ENCODE assay signal across 13 mouse cellular contexts in the genomic region with DNA sequence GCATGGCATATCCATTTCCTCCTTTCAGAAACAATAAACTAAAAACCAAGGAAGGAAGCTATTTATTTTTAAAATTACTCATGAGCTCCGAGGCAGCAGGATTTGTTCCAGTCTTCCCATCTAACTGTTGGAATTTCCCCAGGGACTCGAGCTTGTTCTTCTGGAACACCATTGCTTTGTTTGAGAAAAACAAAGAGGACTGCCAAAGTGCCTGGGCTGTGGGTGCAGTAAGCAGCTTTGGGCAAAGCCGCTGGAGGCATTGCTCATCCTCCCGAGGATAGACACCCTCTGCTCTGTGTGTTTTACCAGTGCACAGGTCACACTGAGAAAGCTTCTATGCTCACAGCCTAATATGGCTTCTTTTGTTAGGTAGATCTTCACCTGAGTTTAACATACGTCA. TPM values are rescaled to one million over a fixed set of nuclear protein-coding genes. Genes with fewer than 3 reads are reported as not detected.
DNase-seq lines count a peak whose midpoint lies in the region; ATAC-seq and TF ChIP-seq lines count a peak whose summit lies in the region.
"Had no signal": no experiment of that assay in that cellular context is flagged by ENCODE, and none has a peak within 500 bp of the region (broad histone marks: within the 10 kb centered on the region; RNA-seq: fewer than 3 reads in every experiment).

No protein-coding gene starts in this region.

- no peak for ATAC-seq in heart, embryonic 12.5 days (ENCODE audit: insufficient number of reproducible peaks, low FRiP score)
- peak; percentile 80 for ATAC-seq in Patski
- no peak for ATAC-seq in liver, embryonic 12.5 days
- ATAC-seq in intestine, postnatal 0 days = no peak
- ATAC-seq: forebrain, embryonic 16.5 days had no signal

- H3K4me1 ChIP-seq in heart, embryonic 12.5 days (replicated peaks) = no peaks in the 10 kb centered on the region
- no peaks in the 10 kb centered on the region for H3K4me1 ChIP-seq in liver, embryonic 12.5 days
- H3K4me1 ChIP-seq in intestine, postnatal 0 days (replicated peaks; ENCODE audit: control insufficient read depth, insufficient read depth, low read length) = no peaks in the 10 kb centered on the region
- H3K4me1 ChIP-seq: embryonic facial prominence, embryonic 15.5 days; limb, embryonic 15.5 days had no signal

- POLR2A ChIA-PET in Patski (lab: Charles Lee) = no interaction called here

- DNase-seq in heart, adult 18-20 months = peak; percentile 29 to 50
- peak; percentile 23 for DNase-seq in layer of hippocampus, adult 9-11 months
- no peak for DNase-seq in layer of hippocampus, postnatal 25 days (ENCODE audit: extremely low spot score in 1 of 2, low spot score in 1 of 2)
- peak; percentile 84 for DNase-seq in Patski (ENCODE audit: low read depth, low spot score)
- peak; percentile 42 for DNase-seq in kidney, postnatal 14 days
- DNase-seq: cerebellum, adult 9-10 months; lung, postnatal 10 days had no signal

- WGBS in heart, embryonic 12.5 days = 51% methylated on average over 5 of the region's 5 CpGs
- 42% methylated on average over 5 of the region's 5 CpGs for WGBS in liver, embryonic 12.5 days (ENCODE audit: insufficient replicate concordance)
- 47% methylated on average over 5 of the region's 5 CpGs for WGBS in intestine, postnatal 0 days

- no peaks in the 10 kb centered on the region for H3K36me3 ChIP-seq in heart, embryonic 12.5 days
- no peaks in the 10 kb centered on the region for H3K36me3 ChIP-seq in liver, embryonic 12.5 days
- no peaks in the 10 kb centered on the region for H3K36me3 ChIP-seq in intestine, postnatal 0 days (ENCODE audit: control insufficient read depth, insufficient read depth)
- H3K36me3 ChIP-seq: embryonic facial prominence, embryonic 15.5 days; limb, embryonic 15.5 days had no signal

- in situ Hi-C loops in Patski (cut with MboI; ENCODE audit: low pct_unique_long_range_greater_than_20kb) = no loop called here

- H3K4me3 ChIP-seq in heart, embryonic 12.5 days = no peak overlapping the region
- no peak overlapping the region for H3K4me3 ChIP-seq in liver, embryonic 12.5 days
- no peak overlapping the region for H3K4me3 ChIP-seq in intestine, postnatal 0 days (ENCODE audit: low read depth, low read length)
- H3K4me3 ChIP-seq: embryonic facial prominence, embryonic 15.5 days; limb, embryonic 15.5 days had no signal

- CTCF ChIA-PET in Patski (lab: Charles Lee) = interaction anchor here (1.1 to 1.3 kb wide), 3 partner anchors 11 to 27 kb away, joined by 3 to 4 read pairs (median 3); a partner anchor contains a TSS

- no peak for TF ChIP-seq CTCF in Patski (IDR thresholded peaks at IDR 0.05)
- TF ChIP-seq CTCF in intestine, postnatal 0 days (IDR thresholded peaks at IDR 0.05; ENCODE audit: low read depth) = no peak

- H3K27ac ChIP-seq in heart, embryonic 12.5 days (ENCODE audit: poor library complexity, severe bottlenecking) = no peak overlapping the region
- H3K27ac ChIP-seq in liver, embryonic 12.5 days = no peak overlapping the region
- no peak overlapping the region for H3K27ac ChIP-seq in intestine, postnatal 0 days (ENCODE audit: low read depth, low read length)
- H3K27ac ChIP-seq: limb, embryonic 15.5 days had no signal

- H3K9me3 ChIP-seq in heart, embryonic 12.5 days (replicated peaks) = no peaks in the 10 kb centered on the region
- H3K9me3 ChIP-seq in liver, embryonic 12.5 days (replicated peaks) = no peaks in the 10 kb centered on the region
- H3K9me3 ChIP-seq in intestine, postnatal 0 days (ENCODE audit: control insufficient read depth) = no peaks in the 10 kb centered on the region
- H3K9me3 ChIP-seq: embryonic facial prominence, embryonic 15.5 days; limb, embryonic 15.5 days had no signal

- H3K4me2 ChIP-seq in heart, embryonic 12.5 days = no peak overlapping the region
- H3K4me2 ChIP-seq in liver, embryonic 12.5 days = no peak overlapping the region
- H3K4me2 ChIP-seq in intestine, postnatal 0 days (replicated peaks; ENCODE audit: low read depth) = no peak overlapping the region
- H3K4me2 ChIP-seq: embryonic facial prominence, embryonic 15.5 days; limb, embryonic 15.5 days had no signal

- no peaks in the 10 kb centered on the region for H3K27me3 ChIP-seq in heart, embryonic 12.5 days (replicated peaks)
- H3K27me3 ChIP-seq in Patski = no peaks in the 10 kb centered on the region
- no peaks in the 10 kb centered on the region for H3K27me3 ChIP-seq in liver, embryonic 12.5 days (replicated peaks)
- no peaks in the 10 kb centered on the region for H3K27me3 ChIP-seq in intestine, postnatal 0 days (replicated peaks; ENCODE audit: control insufficient read depth, insufficient read depth, low read length)
- H3K27me3 ChIP-seq: embryonic facial prominence, embryonic 15.5 days; limb, embryonic 15.5 days had no signal

- no peak overlapping the region for H3K9ac ChIP-seq in heart, embryonic 12.5 days
- no peak overlapping the region for H3K9ac ChIP-seq in liver, embryonic 12.5 days
- no peak overlapping the region for H3K9ac ChIP-seq in intestine, postnatal 0 days (ENCODE audit: low read depth, low read length)
- H3K9ac ChIP-seq: embryonic facial prominence, embryonic 15.5 days; limb, embryonic 15.5 days had no signal

RNA-seq across cellular contexts. Expression of a gene that starts 26.8 kb away (rescaled TPM):
- 10 to 100 TPM in 1 of 2 experiments, 1 to 10 TPM in 1; 8.0 to 10.2 TPM for total RNA-seq in heart, adult 18-20 months (2021)
- polyA plus RNA-seq in heart, embryonic 12.5 days (2016; fragmentation: Nextera tagmentation; extraction: Ambion mirVana) = 32.5 and 38.1 TPM in 2 replicates
- total RNA-seq in layer of hippocampus, postnatal 25 days (2021) = 10 to 100 TPM; 13.5 to 14.8 TPM
- 16.5 TPM for polyA plus RNA-seq in Patski (2021)
- 44.6 and 46.4 TPM in 2 replicates for polyA plus RNA-seq in liver, embryonic 12.5 days (2016; fragmentation: Nextera tagmentation; extraction: Ambion mirVana)
- polyA plus RNA-seq in intestine, postnatal 0 days (2015; fragmentation: Nextera tagmentation; extraction: Ambion mirVana) = 48.2 and 51.4 TPM in 2 replicates

Comparison
In these comparisons a context has a peak if more than half of its experiments do, and no peak if none do; other contexts are left out.
1. DNase-seq: peak in heart, adult 18-20 months (2 of 2), layer of hippocampus, adult 9-11 months (single experiment), Patski (single experiment) and kidney, postnatal 14 days (single experiment); none in layer of hippocampus, postnatal 25 days (0 of 2).